Mouse (Mus musculus): Measurements from ENCODE around the gene Mrnip.

GRCm38 (mm10) chr11:50174730-50175187, 515 bp downstream of the Mrnip start:
- TF ChIP-seq POLR2A (IDR thresholded peaks at IDR 0.05; ENCODE audit: low read depth, low read length) = peak; percentile 36; the same call in 1 of the 2 replicates
- no peak for TF ChIP-seq CTCF (IDR thresholded peaks at IDR 0.05; ENCODE audit: extremely low read depth, insufficient read length, insufficient replicate concordance, low read depth, low read length)
